Mouse (Mus musculus): Measurements from ENCODE around the gene Atp5e. TPM values are rescaled to one million over a fixed set of nuclear protein-coding genes. Genes with fewer than 3 reads are reported as not detected.

Atp5e gene
- polyA plus RNA-seq, 2 experiments = 431 to 889 TPM

- peaks cover 3% of the 10 kb centered on the region; the same call in 1 of the 2 replicates for H3K4me1 ChIP-seq (ENCODE audit: control insufficient read depth, insufficient read depth, low read length)
- 64% methylated on average over 8 of the region's 8 CpGs for WGBS
Measured at GRCm38 (mm10) chr2:174501517-174501916, 37.6 kb upstream of the Atp5e start.

GRCm38 (mm10) chr2:174500814-174501503, 37.1 kb upstream of the Atp5e start:
- Histone ChIP-seq H3K4me2 (replicated peaks; ENCODE audit: low read depth, low read length, severe bottlenecking) (no peak overlapping the region), H3K4me1 (ENCODE audit: control insufficient read depth, insufficient read depth, low read length) (peaks cover 3% of the 10 kb centered on the region; the same call in 1 of the 2 replicates), H3K27ac (replicated peaks; ENCODE audit: low read depth, low read length) (no peak overlapping the region), H3K4me3 (replicated peaks; ENCODE audit: low read length) (no peak overlapping the region), H3K36me3 (ENCODE audit: control insufficient read depth, insufficient read depth, low read length) (no peaks in the 10 kb centered on the region), H3K9ac (ENCODE audit: low read depth, low read length, severe bottlenecking) (no peak overlapping the region), H3K9me3 (ENCODE audit: control insufficient read depth, low read length) (no peaks in the 10 kb centered on the region), H3K27me3 (ENCODE audit: control insufficient read depth, insufficient read depth, low read length) (no peaks in the 10 kb centered on the region)
- no peak for TF ChIP-seq POLR2A (IDR thresholded peaks at IDR 0.05; ENCODE audit: borderline replicate concordance, extremely low read depth, insufficient read depth, insufficient read length)
- DNase-seq (ENCODE audit: low spot score) (no peak), ATAC-seq (ENCODE audit: low FRiP score, low read depth) (no peak)
- 51% methylated on average over 14 of the region's 14 CpGs for WGBS

More at GRCm38 (mm10) chr2:174501517-174501916, 37.6 kb upstream of the Atp5e start:
- Histone ChIP-seq H3K4me2 (replicated peaks; ENCODE audit: low read depth, low read length, severe bottlenecking) (no peak overlapping the region), H3K9ac (ENCODE audit: low read depth, low read length, severe bottlenecking) (no peak overlapping the region), H3K27me3 (ENCODE audit: control insufficient read depth, insufficient read depth, low read length) (no peaks in the 10 kb centered on the region), H3K4me3 (replicated peaks; ENCODE audit: low read length) (no peak overlapping the region), H3K9me3 (ENCODE audit: control insufficient read depth, low read length) (no peaks in the 10 kb centered on the region), H3K36me3 (ENCODE audit: control insufficient read depth, insufficient read depth, low read length) (no peaks in the 10 kb centered on the region), H3K27ac (replicated peaks; ENCODE audit: low read depth, low read length) (no peak overlapping the region)
- no peak for DNase-seq (ENCODE audit: low spot score)
- TF ChIP-seq POLR2A (IDR thresholded peaks at IDR 0.05; ENCODE audit: borderline replicate concordance, extremely low read depth, insufficient read depth, insufficient read length) = no peak
- ATAC-seq (ENCODE audit: low FRiP score, low read depth) = no peak

GRCm38 (mm10) chr2:174492858-174493257, 29.0 kb upstream of the Atp5e start:
- no peak for TF ChIP-seq POLR2A (IDR thresholded peaks at IDR 0.05; ENCODE audit: borderline replicate concordance, extremely low read depth, insufficient read depth, insufficient read length)
- H3K9ac ChIP-seq (ENCODE audit: low read depth, low read length, severe bottlenecking) = no peak overlapping the region
- no peaks in the 10 kb centered on the region for H3K27me3 ChIP-seq (ENCODE audit: control insufficient read depth, insufficient read depth, low read length)
- H3K4me2 ChIP-seq (replicated peaks; ENCODE audit: low read depth, low read length, severe bottlenecking) = no peak overlapping the region
- 0 out of 2 replicates have a peak, but pooled peaks cover 2% of the 10 kb centered on the region for H3K9me3 ChIP-seq (ENCODE audit: control insufficient read depth, low read length)
- no peaks in the 10 kb centered on the region for H3K36me3 ChIP-seq (ENCODE audit: control insufficient read depth, insufficient read depth, low read length)
- H3K4me1 ChIP-seq (ENCODE audit: control insufficient read depth, insufficient read depth, low read length) = no peaks in the 10 kb centered on the region
- DNase-seq (ENCODE audit: low spot score) (no peak), ATAC-seq (ENCODE audit: low FRiP score, low read depth) (no peak)
- no peak overlapping the region for H3K27ac ChIP-seq (replicated peaks; ENCODE audit: low read depth, low read length)
- 77% methylated on average over 2 of the region's 2 CpGs for WGBS
- H3K4me3 ChIP-seq (replicated peaks; ENCODE audit: low read length) = no peak overlapping the region

- no peak for TF ChIP-seq POLR2A (IDR thresholded peaks at IDR 0.05; ENCODE audit: borderline replicate concordance, extremely low read depth, insufficient read depth, insufficient read length)
- WGBS = 82% methylated on average over 5 of the region's 5 CpGs
- no peak for DNase-seq (ENCODE audit: low spot score)
- H3K27ac ChIP-seq (replicated peaks; ENCODE audit: low read depth, low read length) = no peak overlapping the region
- no peaks in the 10 kb centered on the region for H3K4me1 ChIP-seq (ENCODE audit: control insufficient read depth, insufficient read depth, low read length)
- no peaks in the 10 kb centered on the region for H3K27me3 ChIP-seq (ENCODE audit: control insufficient read depth, insufficient read depth, low read length)
- no peak for ATAC-seq (ENCODE audit: low FRiP score, low read depth)
- no peak overlapping the region for H3K4me3 ChIP-seq (replicated peaks; ENCODE audit: low read length)
- H3K9ac ChIP-seq (ENCODE audit: low read depth, low read length, severe bottlenecking) = no peak overlapping the region
- no peak overlapping the region for H3K4me2 ChIP-seq (replicated peaks; ENCODE audit: low read depth, low read length, severe bottlenecking)
- no peaks in the 10 kb centered on the region for H3K9me3 ChIP-seq (ENCODE audit: control insufficient read depth, low read length)
- no peaks in the 10 kb centered on the region for H3K36me3 ChIP-seq (ENCODE audit: control insufficient read depth, insufficient read depth, low read length)
Measured at GRCm38 (mm10) chr2:174487005-174487404, 23.1 kb upstream of the Atp5e start.

GRCm38 (mm10) chr2:174478746-174479145, 14.8 kb upstream of the Atp5e start:
- no peaks in the 10 kb centered on the region for H3K36me3 ChIP-seq (ENCODE audit: control insufficient read depth, insufficient read depth, low read length)
- no peak overlapping the region for H3K9ac ChIP-seq (ENCODE audit: low read depth, low read length, severe bottlenecking)
- no peak overlapping the region for H3K4me3 ChIP-seq (replicated peaks; ENCODE audit: low read length)
- H3K9me3 ChIP-seq (ENCODE audit: control insufficient read depth, low read length) = no peaks in the 10 kb centered on the region
- no peak overlapping the region for H3K27ac ChIP-seq (replicated peaks; ENCODE audit: low read depth, low read length)
- H3K4me2 ChIP-seq (replicated peaks; ENCODE audit: low read depth, low read length, severe bottlenecking) = no peak overlapping the region
- DNase-seq (ENCODE audit: low spot score) (no peak), ATAC-seq (ENCODE audit: low FRiP score, low read depth) (no peak)
- TF ChIP-seq POLR2A (IDR thresholded peaks at IDR 0.05; ENCODE audit: borderline replicate concordance, extremely low read depth, insufficient read depth, insufficient read length) = no peak
- 70% methylated on average over 5 of the region's 5 CpGs for WGBS
- no peaks in the 10 kb centered on the region for H3K4me1 ChIP-seq (ENCODE audit: control insufficient read depth, insufficient read depth, low read length)
- H3K27me3 ChIP-seq (ENCODE audit: control insufficient read depth, insufficient read depth, low read length) = no peaks in the 10 kb centered on the region

Data from limb, embryonic 14.5 days (tissue).